Mouse (Mus musculus): ENCODE results near the gene Msl3l2. TPM values are rescaled to one million over a fixed set of nuclear protein-coding genes. Genes with fewer than 3 reads are reported as not detected.

Msl3l2 gene
- 2.6 TPM for polyA plus RNA-seq (2014; fragmentation: Illumina TruSeq; extraction: RNeasy Lipid Tissue Mini Kit (QIAGEN cat#74804); ENCODE audit: low read depth, low replicate concordance)

GRCm38 (mm10) chr10:56106333-56106995, at the start of gene Msl3l2:
Gene Msl3l2, plus strand, starts transcription at chr10:56106917.

Other genes starting within 250 kb of the Msl3l2 start
- 23.9 TPM for gene Tbc1d32, start 121.8 kb downstream of the Msl3l2 start, polyA plus RNA-seq (2014; fragmentation: Illumina TruSeq; extraction: RNeasy Lipid Tissue Mini Kit (QIAGEN cat#74804); ENCODE audit: low read depth, low replicate concordance)

Measured in sigmoid colon, adult 10 weeks (tissue).